ENCODE assay signal across 16 mouse cellular contexts in the genomic region with DNA sequence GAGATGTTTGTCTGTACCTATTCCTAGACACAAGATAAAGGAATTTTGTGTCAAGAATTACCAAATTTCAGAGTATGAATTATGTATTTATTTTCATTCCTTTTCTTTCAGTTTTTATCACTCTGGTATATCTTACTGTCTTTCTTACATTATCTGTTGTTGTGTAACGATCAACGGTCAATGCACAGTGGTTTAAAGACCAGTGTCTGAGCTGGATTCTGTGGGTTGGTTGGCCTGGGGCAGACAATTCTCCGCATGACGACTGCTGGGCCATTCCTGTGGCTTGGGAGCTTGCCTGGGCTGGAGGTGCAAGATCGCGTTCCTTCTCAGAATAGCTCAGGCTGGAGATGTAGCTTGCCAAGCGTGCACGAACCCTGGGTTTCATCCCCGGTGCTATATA. TPM values are rescaled to one million over a fixed set of nuclear protein-coding genes. Genes with fewer than 3 reads are reported as not detected.
DNase-seq lines count a peak whose midpoint lies in the region; ATAC-seq and TF ChIP-seq lines count a peak whose summit lies in the region.
"Had no signal": no experiment of that assay in that cellular context is flagged by ENCODE, and none has a peak within 500 bp of the region (broad histone marks: within the 10 kb centered on the region; RNA-seq: fewer than 3 reads in every experiment).

No protein-coding gene starts in this region.

- no peak overlapping the region for H3K4me3 ChIP-seq in thymus, adult 2 months (ENCODE audit: control insufficient read depth, insufficient read depth, low read length)
- H3K4me3 ChIP-seq: embryonic facial prominence, embryonic 12.5 days; limb, embryonic 13.5 days; lung, embryonic 15.5 days; midbrain, embryonic 10.5 days had no signal

- no peak for TF ChIP-seq POLR2A in thymus, adult 2 months (IDR thresholded peaks at IDR 0.05; ENCODE audit: control insufficient read depth, extremely low read depth, insufficient read depth, low read length, poor library complexity)

- TF ChIP-seq CTCF in Patski (IDR thresholded peaks at IDR 0.05): no peak
- no peak for TF ChIP-seq CTCF in thymus, adult 2 months (IDR thresholded peaks at IDR 0.05; ENCODE audit: borderline replicate concordance, control insufficient read depth, extremely low read depth, insufficient read depth, low read length, poor library complexity)

- H3K27me3 ChIP-seq in Patski: no peaks in the 10 kb centered on the region
- no peaks in the 10 kb centered on the region for H3K27me3 ChIP-seq in thymus, adult 2 months (ENCODE audit: control insufficient read depth, insufficient read depth, low read length)
- H3K27me3 ChIP-seq: CH12.LX; embryonic facial prominence, embryonic 12.5 days; limb, embryonic 13.5 days; lung, embryonic 15.5 days had no signal

- no peak overlapping the region for H3K27ac ChIP-seq in thymus, adult 2 months (ENCODE audit: control insufficient read depth, insufficient read depth, low read length)
- H3K27ac ChIP-seq: embryonic facial prominence, embryonic 12.5 days; midbrain, embryonic 10.5 days had no signal

- WGBS in thymus, adult 2 months: 92% methylated on average over 9 of the region's 9 CpGs

- peak; percentile 82 for DNase-seq in gastrocnemius, adult 18-20 months (ENCODE audit: low spot score)
- no peak for DNase-seq in gastrocnemius, postnatal 4 days (ENCODE audit: low spot score in 2 of 2)
- DNase-seq in 3T3-L1 (ENCODE audit: low read depth, low spot score): peak; percentile 98
- peak; percentile 31 for DNase-seq in Patski (ENCODE audit: low read depth, low spot score)
- no peak for DNase-seq in left cerebral cortex, adult 11 months (ENCODE audit: low spot score)
- no peak for DNase-seq in right cerebral cortex, adult 2 months (ENCODE audit: low spot score in 2 of 2)
- no peak for DNase-seq in thymus, adult 2 months
- DNase-seq: adrenal gland, postnatal 25 days; kidney, postnatal 14 days had no signal

- no peaks in the 10 kb centered on the region for H3K36me3 ChIP-seq in thymus, adult 2 months (ENCODE audit: control insufficient read depth, insufficient read depth, low read length)
- H3K36me3 ChIP-seq: embryonic facial prominence, embryonic 12.5 days; limb, embryonic 13.5 days; lung, embryonic 15.5 days; midbrain, embryonic 10.5 days had no signal

- CTCF ChIA-PET in Patski (lab: Charles Lee): interaction anchor here (1.3 to 1.5 kb wide), 2 partner anchors 12 to 45 kb away, joined by 3 read pairs; no protein-coding TSS in a partner anchor

- POLR2A ChIA-PET in Patski (lab: Charles Lee): no interaction called here

- no peak for ATAC-seq in Patski
- ATAC-seq in granulocyte monocyte progenitor cell, adult 5-6 weeks (replicated peaks; ENCODE audit: poor library complexity, severe bottlenecking): peak; percentile 55
- ATAC-seq: forebrain, embryonic 14.5 days had no signal

- in situ Hi-C loops in Patski (cut with MboI; ENCODE audit: low pct_unique_long_range_greater_than_20kb): no loop called here

- peaks cover 4% of the 10 kb centered on the region for H3K4me1 ChIP-seq in thymus, adult 2 months (replicated peaks; ENCODE audit: control insufficient read depth, insufficient read depth, low read length)
- H3K4me1 ChIP-seq: midbrain, embryonic 10.5 days had no signal

RNA-seq across cellular contexts. Expression of gene Slc38a2, which starts 30.3 kb away (rescaled TPM):
- total RNA-seq in gastrocnemius, adult 18-20 months (2021): 100 to 1,000 TPM in 1 of 2 experiments, 10 to 100 TPM in 1; 93.4 to 242 TPM
- 100 to 1,000 TPM in 1 of 2 experiments, 10 to 100 TPM in 1; 80.6 to 101 TPM for total RNA-seq in gastrocnemius, postnatal 4 days (2021)
- polyA plus RNA-seq in Patski (2021): 148 TPM
- 89.2 and 112 TPM in 2 replicates for total RNA-seq in granulocyte monocyte progenitor cell, adult 5-6 weeks (2014; fragmentation: Nextera tagmentation)
- total RNA-seq in granulocyte monocyte progenitor cell, adult 5-6 weeks (2017): 84.0 and 92.8 TPM in 2 replicates
- 105 and 110 TPM in 2 replicates for polyA plus RNA-seq in thymus, adult 2 months (2012; rRNA removed)

Comparison
In these comparisons a context has a peak if more than half of its experiments do, and no peak if none do; other contexts are left out.
1. DNase-seq: peak in gastrocnemius, adult 18-20 months (single experiment), 3T3-L1 (single experiment) and Patski (single experiment); none in gastrocnemius, postnatal 4 days (0 of 2), left cerebral cortex, adult 11 months (single experiment), right cerebral cortex, adult 2 months (0 of 2) and thymus, adult 2 months (single experiment).